Mouse (Mus musculus): ENCODE measurements around the gene Gm10762. TPM values are rescaled to one million over a fixed set of nuclear protein-coding genes. Genes with fewer than 3 reads are reported as not detected.
A peak's percentile ranks its signal among the peaks of the same experiment; 100 is the strongest.

Gm10762 gene
- 17.1 and 18.5 TPM in 2 replicates for polyA plus RNA-seq (2015; fragmentation: Nextera tagmentation; extraction: Ambion mirVana)

DNA sequence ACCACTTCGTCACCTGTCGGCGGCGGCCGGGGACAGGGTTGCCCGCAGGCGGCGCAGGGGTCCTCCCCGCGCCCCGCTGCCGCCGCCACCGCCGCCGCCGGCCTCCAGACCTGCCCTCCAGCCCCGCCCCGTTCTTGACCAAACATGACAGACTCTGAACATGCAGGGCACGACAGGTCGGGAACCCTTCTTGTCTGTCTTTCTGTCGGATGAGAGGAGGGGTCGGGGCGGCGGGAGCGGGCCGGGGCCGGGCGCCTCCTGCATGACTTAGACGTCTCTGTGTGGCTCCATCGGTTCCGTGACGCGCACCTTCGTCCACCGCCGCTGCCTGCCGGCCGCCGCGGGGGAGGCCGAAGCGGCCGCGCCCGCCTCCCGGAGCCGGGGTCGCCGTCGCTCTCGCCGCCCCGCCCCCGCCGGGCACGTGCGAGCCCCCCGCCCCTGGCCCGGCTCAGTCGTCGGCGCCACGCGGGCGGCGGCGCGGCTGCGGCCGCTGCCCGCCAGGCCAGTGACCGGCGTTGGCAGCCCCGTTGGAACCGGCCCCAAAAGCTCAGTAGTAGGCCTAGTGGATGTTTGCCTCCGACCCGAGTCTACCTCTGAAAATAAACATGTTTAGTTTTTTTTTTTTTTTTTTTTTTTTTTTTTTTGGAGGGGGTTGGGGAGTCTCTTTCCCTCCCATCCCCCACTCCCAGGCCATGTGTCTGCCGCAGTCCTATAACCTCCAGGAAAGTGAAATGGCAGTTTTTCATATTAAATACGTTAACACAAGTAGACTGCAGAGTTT, at the start of gene Gm10762:
TSS of gene Gm10762 (minus strand) at position 65 of the 781 bp plus-strand sequence.
- peak; percentile 54 for DNase-seq (ENCODE audit: low spot score)

DNA sequence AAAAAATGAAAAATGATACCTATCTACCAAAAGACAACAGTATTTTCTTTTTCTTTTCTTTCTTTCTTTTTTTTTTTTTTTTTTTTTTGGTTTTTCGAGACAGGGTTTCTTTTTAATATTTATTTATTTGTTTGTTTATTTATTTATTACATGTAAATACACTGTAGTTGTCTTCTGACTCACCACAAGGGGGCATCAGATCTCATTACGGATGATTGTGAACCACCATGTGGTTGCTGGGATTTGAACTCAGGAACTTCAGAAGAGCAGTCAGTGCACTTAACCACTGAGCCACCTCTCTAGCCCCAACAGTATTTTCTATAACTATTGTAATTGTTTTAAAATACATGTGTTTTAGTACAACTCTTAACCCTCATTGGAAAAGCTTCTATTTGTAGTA, 41.3 kb upstream of the Gm10762 start:
- DNase-seq (ENCODE audit: low spot score), result peak; percentile 7

DNA sequence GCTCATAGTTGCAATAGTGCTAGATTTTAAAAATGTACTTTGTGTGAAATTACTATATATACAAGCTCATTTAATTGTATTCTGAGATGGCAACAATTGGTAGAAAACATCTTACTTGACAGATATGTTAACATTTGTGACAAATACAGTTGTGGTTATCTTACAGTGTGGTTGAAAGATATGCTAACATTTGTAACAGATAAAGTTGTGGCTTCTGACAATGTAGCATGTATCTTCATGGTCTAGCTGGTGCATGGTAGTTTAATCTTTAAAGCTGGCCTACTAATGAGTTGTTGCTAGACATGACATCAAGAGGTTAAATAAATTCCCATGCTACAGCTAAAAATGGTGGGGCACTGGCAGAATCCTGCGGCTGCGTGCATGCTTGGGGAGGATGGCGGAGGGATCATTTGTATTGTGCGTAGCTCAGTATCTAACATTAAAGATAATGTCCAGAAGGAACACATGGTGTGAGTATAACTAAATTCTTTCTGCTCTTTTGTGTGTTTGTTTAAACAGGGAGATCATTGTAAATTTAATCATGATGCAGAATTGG, 38.7 kb upstream of the Gm10762 start:
- DNase-seq (ENCODE audit: low spot score), result no peak

DNA sequence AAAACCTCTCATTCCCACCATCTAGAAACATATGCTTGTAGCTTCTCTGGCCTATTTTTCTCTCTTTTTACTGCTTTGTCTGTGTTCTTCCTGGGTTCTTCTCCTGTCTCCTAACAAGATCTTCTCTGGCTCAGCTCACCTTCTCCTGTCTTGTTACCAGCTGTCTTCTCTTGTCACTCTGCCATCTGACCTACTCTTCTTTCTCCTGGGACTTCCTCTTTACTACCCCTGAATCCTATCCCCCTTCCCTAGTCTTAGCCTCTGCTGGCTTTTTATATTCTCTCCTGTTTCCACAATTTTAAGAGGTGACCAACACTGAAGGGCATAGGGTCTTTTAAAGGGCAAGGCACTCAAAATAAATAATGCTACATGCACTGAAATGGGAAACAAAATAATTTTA, 37.3 kb upstream of the Gm10762 start:
- no peak for DNase-seq (ENCODE audit: low spot score)

DNA sequence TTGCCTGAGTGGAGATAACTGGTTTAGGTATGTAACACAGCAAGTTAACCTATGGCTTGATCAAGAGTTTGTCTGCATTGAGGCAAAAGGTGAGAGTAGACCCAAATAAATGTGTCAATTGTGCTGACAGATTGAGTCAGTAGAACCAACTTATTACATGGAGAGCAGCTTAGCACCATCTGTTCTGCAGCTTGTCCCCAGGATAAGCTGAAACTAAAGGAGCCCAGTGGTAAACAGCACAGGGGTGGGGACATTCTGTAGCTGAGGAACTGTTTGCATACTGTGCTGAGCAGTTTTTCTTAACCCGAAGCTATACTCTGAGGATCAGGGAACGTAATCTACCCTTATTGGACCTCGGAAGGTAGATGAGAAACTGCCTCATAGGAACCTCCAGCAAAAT, 17.2 kb upstream of the Gm10762 start:
- DNase-seq (ENCODE audit: low spot score), result no peak

DNA sequence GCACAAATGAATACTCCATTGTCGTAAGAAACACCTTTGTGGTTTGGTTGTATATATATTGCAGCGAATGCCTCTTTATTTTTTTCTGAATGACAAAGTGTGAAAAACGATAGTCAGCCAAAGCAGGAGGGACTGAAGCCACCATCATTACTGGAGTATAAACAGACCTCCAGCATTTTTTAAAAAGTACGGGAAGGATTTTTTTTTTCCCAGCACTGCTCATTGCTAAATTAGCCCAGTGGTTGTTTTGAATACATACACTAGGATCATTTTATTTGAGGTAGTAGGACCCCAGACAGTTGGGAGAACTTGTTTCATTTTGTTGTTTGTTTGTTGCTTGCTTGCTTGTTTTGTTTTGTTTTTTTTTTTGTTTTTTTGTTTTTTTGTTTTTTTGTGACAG, 8.0 kb upstream of the Gm10762 start:
- no peak for DNase-seq (ENCODE audit: low spot score)

DNA sequence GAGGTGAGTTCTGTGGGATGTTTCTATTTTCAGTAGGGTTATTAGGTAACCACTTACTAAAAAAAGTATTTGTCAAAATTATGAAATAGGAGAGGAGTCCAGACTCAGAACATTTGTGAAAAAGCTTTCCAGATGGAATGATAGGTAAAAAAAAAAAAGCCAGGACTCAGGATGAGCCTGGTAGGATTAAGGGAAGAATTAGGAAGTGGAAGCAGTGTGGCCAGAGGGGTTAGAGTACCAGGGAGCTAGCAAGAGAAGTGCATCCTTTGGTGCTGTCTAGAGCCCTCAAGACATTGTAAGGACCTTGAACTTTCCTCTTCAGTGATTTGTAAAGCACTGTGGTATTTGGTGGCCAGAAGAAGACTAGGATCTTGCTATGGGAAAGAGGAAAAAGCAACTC, 4.8 kb upstream of the Gm10762 start:
- DNase-seq (ENCODE audit: low spot score), result no peak

DNA sequence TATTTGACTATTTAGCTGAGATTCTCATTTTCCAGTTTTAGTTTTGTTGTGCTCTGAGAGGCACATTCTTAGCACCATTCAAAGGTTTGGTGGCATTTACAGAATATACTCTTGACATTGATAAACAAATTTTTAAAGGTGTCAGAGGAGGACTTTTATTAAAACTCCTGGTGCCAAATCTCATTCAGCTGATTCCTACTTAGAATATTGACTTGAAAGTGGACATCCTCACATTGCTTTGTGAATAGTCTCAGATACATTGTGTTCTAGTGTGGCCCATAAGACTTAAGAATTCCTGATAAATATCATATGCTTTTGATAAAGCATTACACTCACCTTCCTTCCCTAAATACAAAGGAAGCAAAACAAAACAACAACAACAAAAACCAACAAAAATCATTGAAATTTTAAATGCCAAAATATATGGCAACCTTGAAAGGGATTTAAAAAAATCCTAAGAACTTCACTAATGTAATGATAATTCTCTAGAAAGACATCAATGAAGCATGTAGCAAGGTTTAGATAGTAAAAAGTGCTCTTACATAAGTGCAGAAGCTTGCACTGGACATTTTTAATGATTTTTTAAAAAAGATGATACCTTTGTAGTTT, 1.1 kb upstream of the Gm10762 start:
- DNase-seq (ENCODE audit: low spot score), result no peak

DNA sequence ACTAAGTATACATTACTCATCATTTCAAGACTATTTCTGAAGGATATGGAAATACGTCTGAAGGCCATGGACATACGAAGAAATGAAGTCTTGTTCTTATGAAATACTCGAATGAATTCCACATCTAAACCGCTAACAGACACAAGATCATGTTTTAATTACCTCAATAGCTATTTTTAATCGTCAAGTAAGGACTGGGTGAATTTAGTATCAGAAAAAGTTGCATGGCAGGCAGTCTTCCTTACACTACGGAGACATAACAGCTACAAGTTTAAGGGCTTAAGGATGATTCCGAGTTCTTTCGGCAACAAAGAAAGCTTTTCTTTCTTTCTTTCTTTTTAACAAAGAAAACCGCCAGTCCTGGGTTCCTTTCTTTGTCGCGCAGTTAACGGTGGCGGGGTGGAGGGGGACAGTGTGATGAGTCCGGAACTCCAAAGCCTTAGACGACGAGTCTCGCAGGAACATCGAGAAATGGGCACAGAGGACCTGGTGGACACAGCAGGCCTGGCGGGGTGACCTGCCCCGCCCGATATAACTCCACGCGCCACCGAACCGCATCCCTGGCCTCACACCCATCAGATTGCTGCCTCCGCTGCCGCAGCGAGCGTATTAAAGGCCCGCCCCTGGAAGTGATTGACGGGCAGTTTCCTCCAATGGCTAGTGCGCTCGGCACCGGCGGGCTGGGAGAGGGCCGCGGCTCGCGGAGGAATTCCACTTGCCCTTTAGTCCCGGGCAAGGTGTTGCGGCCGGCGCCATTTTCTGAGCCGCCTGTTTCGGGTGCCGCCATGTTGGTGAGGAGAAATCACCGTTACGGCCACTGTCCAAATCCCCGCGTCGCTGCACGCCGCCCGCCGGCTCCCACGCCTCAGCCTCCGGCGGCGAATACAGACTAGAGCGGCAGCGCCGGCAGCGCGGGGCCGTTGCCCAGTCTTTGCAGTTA, 614 bp downstream of the Gm10762 start, which contains the start of gene Zc3h6:
TSS of gene Zc3h6 (plus strand) at position 762 of the 940 bp plus-strand sequence.
- DNase-seq (ENCODE audit: low spot score), result peak; percentile 98

DNA sequence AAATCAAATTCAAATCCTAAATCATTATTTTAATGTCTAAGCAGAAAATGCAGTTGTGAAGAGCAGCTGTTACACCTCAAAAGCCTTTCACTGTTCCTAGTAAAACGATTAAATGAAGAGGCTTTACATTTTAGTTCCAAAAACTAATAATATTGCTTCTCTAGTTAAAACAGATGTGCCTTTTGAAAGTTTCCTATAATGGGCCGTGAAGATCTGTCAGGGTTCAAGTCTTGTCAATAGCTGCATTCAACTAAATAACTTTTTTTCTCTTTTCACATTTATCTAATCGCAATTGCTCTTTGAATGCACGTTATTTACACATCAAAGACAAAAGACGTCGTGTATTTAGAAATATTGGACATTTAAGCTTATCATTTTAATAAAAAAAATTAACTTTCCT, 1.3 kb downstream of the Gm10762 start:
- peak; percentile 4 for DNase-seq (ENCODE audit: low spot score)

DNA sequence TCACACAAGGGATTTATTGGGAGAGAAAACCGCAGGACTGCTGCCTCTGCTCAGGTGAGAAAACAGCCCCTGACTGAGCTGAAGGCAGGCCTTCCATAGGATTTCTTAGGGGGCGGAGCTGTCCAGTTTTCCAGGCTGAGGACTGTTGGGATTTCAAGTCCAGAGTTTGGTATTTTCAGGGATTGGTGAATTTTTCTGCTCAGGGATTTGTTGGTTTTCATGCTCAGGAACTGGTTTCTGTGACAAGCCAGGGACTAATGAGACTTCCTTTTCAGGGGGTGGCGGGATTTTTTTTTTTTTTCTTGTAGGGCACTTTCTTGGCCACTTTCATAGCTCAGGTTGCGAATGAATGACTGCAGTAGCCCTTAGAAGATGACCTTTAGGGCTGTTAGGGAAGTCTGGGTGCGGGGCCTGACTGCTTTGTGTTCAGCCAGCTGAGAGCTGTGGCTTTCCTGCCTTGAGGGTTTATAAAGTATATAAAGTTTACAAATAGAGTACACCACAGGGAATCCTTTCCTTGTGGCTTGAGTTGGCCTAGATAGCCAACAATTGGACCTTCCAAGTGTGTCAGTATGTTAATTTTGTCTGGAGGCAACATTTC, 1.9 kb downstream of the Gm10762 start:
- no peak for DNase-seq (ENCODE audit: low spot score)

DNA sequence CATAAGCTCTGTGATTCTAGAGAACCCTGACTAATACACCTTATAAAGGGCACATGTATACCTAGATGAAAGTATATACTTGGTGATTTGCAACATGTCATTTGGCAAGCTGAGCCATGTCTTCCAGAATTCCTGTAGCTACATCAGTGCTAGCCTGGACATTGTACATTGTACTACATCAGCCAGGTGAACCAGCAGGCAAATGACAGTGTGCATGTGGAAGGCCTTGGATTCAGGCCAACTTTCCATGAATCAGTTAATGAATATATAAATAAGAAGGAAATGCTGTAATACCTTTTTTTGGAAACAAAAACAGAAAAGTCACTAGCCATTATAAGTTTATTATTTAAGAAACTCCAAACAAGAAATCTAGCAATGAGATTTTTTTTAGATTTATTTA, 13.3 kb downstream of the Gm10762 start:
- DNase-seq (ENCODE audit: low spot score), result no peak

DNA sequence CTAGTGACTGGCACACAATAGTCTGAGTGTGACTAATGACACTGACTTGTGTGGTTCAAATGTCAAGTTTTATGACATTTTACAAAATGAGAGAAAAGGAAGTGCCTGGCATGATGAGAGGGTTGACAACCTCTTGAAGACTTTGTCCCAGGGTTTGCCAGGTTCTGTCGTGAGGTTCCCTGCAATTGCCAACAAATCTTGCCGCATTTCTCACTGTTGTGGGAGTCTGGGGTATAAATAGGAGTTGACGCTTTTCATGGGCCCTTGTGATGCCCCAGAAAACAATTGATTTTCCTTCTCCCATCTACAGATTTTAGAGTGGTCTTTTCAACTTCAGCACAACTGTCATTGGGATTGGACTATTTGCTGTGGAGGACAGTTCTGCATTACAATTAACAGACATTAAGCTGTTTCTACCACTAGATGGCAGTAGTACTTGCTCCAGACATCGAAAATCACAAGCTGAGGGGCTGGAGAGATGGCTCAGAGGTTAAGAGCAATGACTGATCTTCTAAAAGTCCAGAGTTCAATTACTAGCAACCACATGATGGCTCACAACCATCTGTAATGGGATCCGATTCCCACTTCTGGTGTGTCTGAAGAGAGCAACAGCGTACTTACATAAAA, 19.4 kb downstream of the Gm10762 start:
- DNase-seq (ENCODE audit: low spot score), result peak; percentile 66

DNA sequence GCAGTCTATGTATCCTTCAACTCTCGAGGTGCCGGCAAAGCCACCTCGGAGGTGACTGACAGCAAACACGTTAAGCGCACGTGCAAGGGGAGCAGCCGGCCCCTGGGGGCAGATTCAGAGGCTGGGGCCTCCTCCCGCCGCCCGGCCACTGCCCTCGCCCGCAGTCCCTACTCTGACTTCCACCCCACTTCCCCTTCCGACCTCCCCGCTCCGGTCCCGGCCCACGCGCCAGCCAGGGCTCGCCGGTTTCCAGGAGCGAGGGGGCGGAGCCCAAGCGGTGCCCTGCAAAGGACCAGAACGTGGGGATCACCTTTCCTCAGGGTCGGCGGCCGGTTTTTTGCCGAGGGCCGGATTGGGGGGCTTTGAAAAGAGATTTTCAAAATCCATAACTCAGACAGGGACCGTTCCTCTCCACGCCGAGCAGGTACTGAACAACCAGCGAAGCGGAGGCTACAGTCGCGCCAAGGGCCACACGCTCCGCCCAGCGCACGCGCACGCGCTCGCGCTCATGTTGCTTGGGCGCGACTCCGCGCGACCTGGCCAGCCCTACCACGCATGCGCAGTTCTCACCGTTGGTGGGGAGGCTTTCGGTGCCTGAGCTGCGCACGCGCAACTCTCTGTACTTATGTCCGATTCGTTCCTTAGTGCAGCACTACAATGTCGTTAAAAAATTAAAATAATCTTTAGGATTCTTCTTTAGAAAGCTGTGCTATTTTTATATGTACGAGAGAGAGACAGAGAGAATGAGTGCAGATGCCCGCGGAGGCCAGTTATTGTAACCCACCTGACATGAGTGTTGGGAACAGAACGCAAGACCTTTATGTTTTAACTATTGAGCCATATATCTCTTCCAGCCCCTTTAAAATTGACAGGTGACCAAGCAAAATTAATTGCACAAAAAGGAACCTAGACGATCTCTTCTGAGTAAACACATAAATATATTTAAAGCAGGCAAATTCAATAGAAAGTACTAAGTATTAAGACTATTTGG, 23.7 kb downstream of the Gm10762 start, which contains the start of gene Zc3h8:
TSS of gene Zc3h8 (minus strand) at position 540 of the 991 bp plus-strand sequence.
- DNase-seq (ENCODE audit: low spot score), result peak; percentile 98

DNA sequence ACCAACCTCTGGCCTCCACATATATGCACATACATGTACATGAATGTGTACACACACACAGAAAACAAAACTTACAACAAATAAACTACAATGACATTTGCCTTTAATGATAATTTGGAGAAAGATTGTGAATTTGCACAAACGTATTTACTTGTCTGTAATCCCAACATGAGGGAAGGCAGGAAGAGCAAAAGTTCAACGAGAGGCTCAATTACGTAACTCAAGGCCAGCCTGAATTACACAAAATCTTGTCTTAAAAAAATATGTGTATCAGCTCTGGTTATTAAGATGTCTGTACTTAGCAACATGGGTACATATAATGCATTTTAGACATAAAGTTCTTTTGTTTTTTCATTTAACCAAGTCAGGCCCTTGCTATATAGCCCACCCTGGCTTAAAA, 31.3 kb downstream of the Gm10762 start:
- no peak for DNase-seq (ENCODE audit: low spot score)

DNA sequence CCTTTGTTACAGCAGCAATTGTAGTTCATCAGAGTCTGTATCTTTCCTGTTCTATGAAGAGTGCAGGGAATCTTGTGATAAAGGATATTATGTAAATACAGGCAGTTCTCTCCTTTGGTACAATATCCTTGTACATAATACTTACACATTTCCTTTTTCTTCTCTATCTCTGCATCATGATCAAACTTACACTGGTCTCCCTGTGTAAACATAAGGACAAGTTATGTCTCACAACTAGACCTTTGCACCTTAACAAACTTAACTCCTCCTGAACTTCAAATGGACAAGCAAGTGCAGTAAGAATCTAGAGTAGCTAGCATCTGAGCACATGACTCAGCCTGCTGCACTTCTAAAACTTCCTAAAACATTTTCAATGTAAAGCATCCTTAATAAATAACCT, 36.8 kb downstream of the Gm10762 start:
- no peak for DNase-seq (ENCODE audit: low spot score)

DNA sequence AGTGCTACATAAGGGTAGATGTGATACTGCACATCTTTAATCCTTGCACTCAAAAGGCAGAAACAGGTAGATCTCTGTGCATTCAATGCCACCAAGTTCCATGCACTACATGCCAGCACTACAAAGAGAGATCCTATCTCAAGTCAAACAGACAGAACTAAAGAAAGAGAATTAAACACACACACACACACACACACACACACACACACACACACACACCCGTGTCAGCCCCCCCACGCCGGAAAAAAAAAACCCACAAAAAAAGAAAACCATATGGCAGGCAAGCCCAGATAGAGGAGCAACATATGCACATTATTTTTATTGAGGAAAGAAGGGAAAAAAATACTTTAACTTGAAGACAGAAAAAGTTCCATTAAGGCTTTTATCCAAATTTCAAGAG, 39.1 kb downstream of the Gm10762 start:
- DNase-seq (ENCODE audit: low spot score), result peak; percentile 23

DNA sequence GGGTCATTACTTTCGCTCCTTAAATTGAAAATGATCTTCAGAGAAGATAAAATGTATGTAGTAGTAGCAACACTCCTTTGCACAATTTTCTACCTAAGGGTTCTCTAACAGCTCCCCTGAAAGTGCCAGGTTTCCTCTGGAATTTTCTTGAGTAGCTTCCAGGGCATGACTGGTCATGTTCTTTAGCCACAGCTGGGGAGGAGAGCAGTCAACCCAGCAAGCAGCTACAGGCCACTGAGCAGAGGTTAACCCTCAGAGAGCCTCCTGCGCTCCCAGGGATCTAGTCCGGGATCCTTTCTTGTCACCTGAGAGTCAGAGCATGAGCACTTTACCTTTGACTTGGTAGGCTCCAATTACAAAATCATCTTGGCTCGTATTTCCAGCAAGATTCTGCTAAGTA, 42.7 kb downstream of the Gm10762 start:
- DNase-seq (ENCODE audit: low spot score), result no peak
